Mouse (Mus musculus): ENCODE results near the gene 4930519G04Rik. TPM values are rescaled to one million over a fixed set of nuclear protein-coding genes. Genes with fewer than 3 reads are reported as not detected.

The 4930519G04Rik gene
- polyA plus RNA-seq, 1 experiment: not detected

- no peak overlapping the region for H3K4me3 ChIP-seq (ENCODE audit: insufficient read depth, poor library complexity, severe bottlenecking)
- no peaks in the 10 kb centered on the region for H3K36me3 ChIP-seq (ENCODE audit: control insufficient read depth, insufficient read depth)
- H3K27me3 ChIP-seq (ENCODE audit: control insufficient read depth, insufficient read depth, insufficient read length): peaks cover 15% of the 10 kb centered on the region
- H3K79me3 ChIP-seq (ENCODE audit: low read depth): no peaks in the 10 kb centered on the region
- no peaks in the 10 kb centered on the region for H3K79me2 ChIP-seq (ENCODE audit: control insufficient read depth, insufficient read depth)
- TF ChIP-seq MAX (IDR thresholded peaks at IDR 0.05) (no peak), FOSL1 (IDR thresholded peaks at IDR 0.05; ENCODE audit: insufficient read depth, low read length, poor library complexity, severe bottlenecking) (no peak), MYOG (IDR thresholded peaks at IDR 0.05; ENCODE audit: control insufficient read depth, extremely low read depth, insufficient read length) (no peak), USF1 (IDR thresholded peaks at IDR 0.05; ENCODE audit: low read depth) (no peak), CEBPB (IDR thresholded peaks at IDR 0.05; ENCODE audit: low read depth) (no peak), MYOD1 (IDR thresholded peaks at IDR 0.05; ENCODE audit: control insufficient read depth, insufficient read length, low read depth) (no peak)
- no peak overlapping the region for H3ac ChIP-seq (ENCODE audit: control insufficient read depth, insufficient read length, low read depth)
Observed at GRCm38 (mm10) chr5:114883022-114883421, 29.6 kb downstream of the 4930519G04Rik start.

- H3K79me3 ChIP-seq (ENCODE audit: low read depth): no peaks in the 10 kb centered on the region
Observed at GRCm38 (mm10) chr5:114886801-114887200, 33.3 kb downstream of the 4930519G04Rik start.

GRCm38 (mm10) chr5:114888995-114889394, 35.5 kb downstream of the 4930519G04Rik start:
- Histone ChIP-seq H3K79me3 (ENCODE audit: low read depth) (no peaks in the 10 kb centered on the region), H3K36me3 (ENCODE audit: control insufficient read depth, insufficient read depth) (no peaks in the 10 kb centered on the region), H3K27me3 (ENCODE audit: control insufficient read depth, insufficient read depth, insufficient read length) (no peaks in the 10 kb centered on the region), H3ac (ENCODE audit: control insufficient read depth, insufficient read length, low read depth) (no peak overlapping the region), H3K79me2 (ENCODE audit: control insufficient read depth, insufficient read depth) (no peaks in the 10 kb centered on the region), H3K4me3 (ENCODE audit: insufficient read depth, poor library complexity, severe bottlenecking) (no peak overlapping the region)
- TF ChIP-seq CTCF (IDR thresholded peaks at IDR 0.05; ENCODE audit: control insufficient read depth, insufficient read depth, insufficient read length) (no peak), FOSL1 (IDR thresholded peaks at IDR 0.05; ENCODE audit: insufficient read depth, low read length, poor library complexity, severe bottlenecking) (no peak), USF1 (IDR thresholded peaks at IDR 0.05; ENCODE audit: low read depth) (no peak)

More at GRCm38 (mm10) chr5:114886801-114887200, 33.3 kb downstream of the 4930519G04Rik start:
- no peaks in the 10 kb centered on the region for H3K79me2 ChIP-seq (ENCODE audit: control insufficient read depth, insufficient read depth)
- H3K27me3 ChIP-seq (ENCODE audit: control insufficient read depth, insufficient read depth, insufficient read length): no peaks in the 10 kb centered on the region
- H3K4me3 ChIP-seq (ENCODE audit: insufficient read depth, poor library complexity, severe bottlenecking): no peak overlapping the region
- TF ChIP-seq CTCF (IDR thresholded peaks at IDR 0.05; ENCODE audit: control insufficient read depth, insufficient read depth, insufficient read length) (no peak), FOSL1 (IDR thresholded peaks at IDR 0.05; ENCODE audit: insufficient read depth, low read length, poor library complexity, severe bottlenecking) (no peak), USF1 (IDR thresholded peaks at IDR 0.05; ENCODE audit: low read depth) (no peak), MAX (IDR thresholded peaks at IDR 0.05) (no peak), CEBPB (IDR thresholded peaks at IDR 0.05; ENCODE audit: low read depth) (no peak), MYOD1 (IDR thresholded peaks at IDR 0.05; ENCODE audit: control insufficient read depth, insufficient read length, low read depth) (no peak), MYOG (IDR thresholded peaks at IDR 0.05; ENCODE audit: control insufficient read depth, extremely low read depth, insufficient read length) (no peak)
- H3ac ChIP-seq (ENCODE audit: control insufficient read depth, insufficient read length, low read depth): no peak overlapping the region
- no peaks in the 10 kb centered on the region for H3K36me3 ChIP-seq (ENCODE audit: control insufficient read depth, insufficient read depth)

- H3K79me2 ChIP-seq (ENCODE audit: control insufficient read depth, insufficient read depth): no peaks in the 10 kb centered on the region
- TF ChIP-seq MYOD1 (IDR thresholded peaks at IDR 0.05; ENCODE audit: control insufficient read depth, insufficient read length, low read depth) (no peak), FOSL1 (IDR thresholded peaks at IDR 0.05; ENCODE audit: insufficient read depth, low read length, poor library complexity, severe bottlenecking) (no peak), CEBPB (IDR thresholded peaks at IDR 0.05; ENCODE audit: low read depth) (no peak), MYOG (IDR thresholded peaks at IDR 0.05; ENCODE audit: control insufficient read depth, extremely low read depth, insufficient read length) (no peak), USF1 (IDR thresholded peaks at IDR 0.05; ENCODE audit: low read depth) (no peak), CTCF (IDR thresholded peaks at IDR 0.05; ENCODE audit: control insufficient read depth, insufficient read depth, insufficient read length) (no peak), MAX (IDR thresholded peaks at IDR 0.05) (no peak)
- no peaks in the 10 kb centered on the region for H3K27me3 ChIP-seq (ENCODE audit: control insufficient read depth, insufficient read depth, insufficient read length)
- H3K36me3 ChIP-seq (ENCODE audit: control insufficient read depth, insufficient read depth): no peaks in the 10 kb centered on the region
- no peak overlapping the region for H3K4me3 ChIP-seq (ENCODE audit: insufficient read depth, poor library complexity, severe bottlenecking)
- H3ac ChIP-seq (ENCODE audit: control insufficient read depth, insufficient read length, low read depth): no peak overlapping the region
- no peaks in the 10 kb centered on the region for H3K79me3 ChIP-seq (ENCODE audit: low read depth)
Observed at GRCm38 (mm10) chr5:114895542-114895941, 42.1 kb downstream of the 4930519G04Rik start.

GRCm38 (mm10) chr5:114896688-114897373, 43.4 kb downstream of the 4930519G04Rik start, which contains the start of gene Oasl2:
Gene Oasl2 (plus strand): TSS chr5:114896936.
- no peaks in the 10 kb centered on the region for H3K27me3 ChIP-seq (ENCODE audit: control insufficient read depth, insufficient read depth, insufficient read length)
- no peaks in the 10 kb centered on the region for H3K79me3 ChIP-seq (ENCODE audit: low read depth)
- peak within 1 kb of the TSS; percentile 40 for H3ac ChIP-seq (ENCODE audit: control insufficient read depth, insufficient read length, low read depth)
- H3K4me3 ChIP-seq (ENCODE audit: insufficient read depth, poor library complexity, severe bottlenecking): no peak within 1 kb of the TSS
- no peaks in the 10 kb centered on the region for H3K36me3 ChIP-seq (ENCODE audit: control insufficient read depth, insufficient read depth)
- no peak for TF ChIP-seq USF1 (IDR thresholded peaks at IDR 0.05; ENCODE audit: low read depth)
- no peak for TF ChIP-seq MYOD1 (IDR thresholded peaks at IDR 0.05; ENCODE audit: control insufficient read depth, insufficient read length, low read depth)
- TF ChIP-seq FOSL1 (IDR thresholded peaks at IDR 0.05; ENCODE audit: insufficient read depth, low read length, poor library complexity, severe bottlenecking): no peak
- H3K79me2 ChIP-seq (ENCODE audit: control insufficient read depth, insufficient read depth): no peaks in the 10 kb centered on the region

- Histone ChIP-seq H3ac (ENCODE audit: control insufficient read depth, insufficient read length, low read depth) (peak overlapping the region; percentile 40), H3K4me3 (ENCODE audit: insufficient read depth, poor library complexity, severe bottlenecking) (no peak overlapping the region)
- TF ChIP-seq CTCF (IDR thresholded peaks at IDR 0.05; ENCODE audit: control insufficient read depth, insufficient read depth, insufficient read length) (no peak), MYOD1 (IDR thresholded peaks at IDR 0.05; ENCODE audit: control insufficient read depth, insufficient read length, low read depth) (no peak), MYOG (IDR thresholded peaks at IDR 0.05; ENCODE audit: control insufficient read depth, extremely low read depth, insufficient read length) (no peak), MAX (IDR thresholded peaks at IDR 0.05) (no peak), USF1 (IDR thresholded peaks at IDR 0.05; ENCODE audit: low read depth) (no peak)
Observed at GRCm38 (mm10) chr5:114897374-114897793, 43.9 kb downstream of the 4930519G04Rik start.

More at GRCm38 (mm10) chr5:114897374-114897793, 43.9 kb downstream of the 4930519G04Rik start:
- Histone ChIP-seq H3K79me3 (ENCODE audit: low read depth) (no peaks in the 10 kb centered on the region), H3K79me2 (ENCODE audit: control insufficient read depth, insufficient read depth) (no peaks in the 10 kb centered on the region), H3K27me3 (ENCODE audit: control insufficient read depth, insufficient read depth, insufficient read length) (no peaks in the 10 kb centered on the region), H3K36me3 (ENCODE audit: control insufficient read depth, insufficient read depth) (no peaks in the 10 kb centered on the region)
